Mouse (Mus musculus): ENCODE measurements around the gene Clcnkb. TPM values are rescaled to one million over a fixed set of nuclear protein-coding genes. Genes with fewer than 3 reads are reported as not detected.

The Clcnkb gene
- polyA plus RNA-seq, 1 experiment from 2014 or later = not detected

GRCm38 (mm10) chr4:141454581-141455350 is 39.0 kb upstream of the Clcnkb start:
- 64% methylated on average over 14 of the region's 14 CpGs for WGBS
- H3K9ac ChIP-seq = no peak overlapping the region
- peaks cover 32% of the 10 kb centered on the region for H3K4me1 ChIP-seq
- H3K4me2 ChIP-seq (replicated peaks) = no peak overlapping the region
- ATAC-seq (ENCODE audit: insufficient number of reproducible peaks, low FRiP score, low TSS enrichment, low read depth) = no peak
- no peaks in the 10 kb centered on the region for H3K9me3 ChIP-seq (replicated peaks)
- H3K36me3 ChIP-seq = peaks cover 30% of the 10 kb centered on the region
- no peak overlapping the region for H3K4me3 ChIP-seq (replicated peaks)
- peak overlapping the region; percentile 58 for H3K27ac ChIP-seq (replicated peaks)
- no peaks in the 10 kb centered on the region for H3K27me3 ChIP-seq

GRCm38 (mm10) chr4:141451916-141452450 is 36.2 kb upstream of the Clcnkb start:
- WGBS = 89% methylated on average over 9 of the region's 9 CpGs
- peaks cover 17% of the 10 kb centered on the region; the same call in 1 of the 2 replicates for H3K4me1 ChIP-seq
- H3K36me3 ChIP-seq = peaks cover 58% of the 10 kb centered on the region
- no peaks in the 10 kb centered on the region for H3K9me3 ChIP-seq (replicated peaks)
- no peak for ATAC-seq (ENCODE audit: insufficient number of reproducible peaks, low FRiP score, low TSS enrichment, low read depth)
- H3K27ac ChIP-seq (replicated peaks) = no peak overlapping the region
- no peak overlapping the region for H3K4me2 ChIP-seq (replicated peaks)
- H3K27me3 ChIP-seq = no peaks in the 10 kb centered on the region
- H3K4me3 ChIP-seq (replicated peaks) = no peak overlapping the region
- no peak overlapping the region for H3K9ac ChIP-seq

- ATAC-seq (ENCODE audit: insufficient number of reproducible peaks, low FRiP score, low TSS enrichment, low read depth) = no peak
- no peak overlapping the region for H3K4me2 ChIP-seq (replicated peaks)
- H3K36me3 ChIP-seq = peaks cover 59% of the 10 kb centered on the region
- no peaks in the 10 kb centered on the region for H3K9me3 ChIP-seq (replicated peaks)
- WGBS = 77% methylated on average over 2 of the region's 2 CpGs
- H3K4me1 ChIP-seq = peaks cover 25% of the 10 kb centered on the region
- H3K27me3 ChIP-seq = no peaks in the 10 kb centered on the region
- no peak overlapping the region for H3K9ac ChIP-seq
- no peak overlapping the region for H3K27ac ChIP-seq (replicated peaks)
- no peak overlapping the region for H3K4me3 ChIP-seq (replicated peaks)
Measured at GRCm38 (mm10) chr4:141451251-141451650, 35.4 kb upstream of the Clcnkb start.

GRCm38 (mm10) chr4:141446211-141446610 is 30.4 kb upstream of the Clcnkb start:
- no peak for ATAC-seq (ENCODE audit: insufficient number of reproducible peaks, low FRiP score, low TSS enrichment, low read depth)
- H3K9ac ChIP-seq = no peak overlapping the region
- 61% methylated on average over 7 of the region's 7 CpGs for whole genome bisulfite sequencing
- H3K4me1 ChIP-seq = peaks cover 20% of the 10 kb centered on the region
- peak overlapping the region; percentile 85; the same call in 1 of the 2 replicates for H3K4me2 ChIP-seq (replicated peaks)
- H3K4me3 ChIP-seq (replicated peaks) = no peak overlapping the region; the same call in 1 of the 2 replicates
- H3K9me3 ChIP-seq (replicated peaks) = no peaks in the 10 kb centered on the region
- no peaks in the 10 kb centered on the region for H3K27me3 ChIP-seq
- H3K36me3 ChIP-seq = peaks cover 35% of the 10 kb centered on the region
- no peak overlapping the region for H3K27ac ChIP-seq (replicated peaks)

GRCm38 (mm10) chr4:141445328-141445720 is 29.5 kb upstream of the Clcnkb start:
- 9% methylated on average over 14 of the region's 14 CpGs for WGBS
- no peak for ATAC-seq (ENCODE audit: insufficient number of reproducible peaks, low FRiP score, low TSS enrichment, low read depth)
- Histone ChIP-seq H3K4me3 (replicated peaks) (peak overlapping the region; percentile 100), H3K27ac (replicated peaks) (no peak overlapping the region), H3K9ac (peak overlapping the region; percentile 96), H3K36me3 (peaks cover 34% of the 10 kb centered on the region), H3K27me3 (no peaks in the 10 kb centered on the region), H3K9me3 (replicated peaks) (no peaks in the 10 kb centered on the region), H3K4me1 (peaks cover 20% of the 10 kb centered on the region), H3K4me2 (replicated peaks) (peak overlapping the region; percentile 85)

- ATAC-seq (ENCODE audit: insufficient number of reproducible peaks, low FRiP score, low TSS enrichment, low read depth) = peak; percentile 88
- H3K36me3 ChIP-seq = peaks cover 28% of the 10 kb centered on the region
Measured at GRCm38 (mm10) chr4:141444451-141445327, 28.9 kb upstream of the Clcnkb start, which contains the start of gene Zbtb17. Zbtb17 (plus strand) TSS chr4:141444654.

GRCm38 (mm10) chr4:141443641-141444429 is 28.0 kb upstream of the Clcnkb start:
- peak overlapping the region; percentile 48; the same call in 1 of the 2 replicates for H3K27ac ChIP-seq (replicated peaks)
- 50% methylated on average over 11 of the region's 11 CpGs for WGBS
- H3K9ac ChIP-seq = peak overlapping the region; percentile 96

More at GRCm38 (mm10) chr4:141444451-141445327, 28.9 kb upstream of the Clcnkb start, which contains the start of gene Zbtb17:
- H3K9me3 ChIP-seq (replicated peaks) = no peaks in the 10 kb centered on the region
- WGBS = under 1% methylated on average over 76 of the region's 102 CpGs
- H3K4me2 ChIP-seq (replicated peaks) = peak within 1 kb of the TSS; percentile 85
- H3K9ac ChIP-seq = peak within 1 kb of the TSS; percentile 96
- no peaks in the 10 kb centered on the region for H3K27me3 ChIP-seq
- peak within 1 kb of the TSS; percentile 66 for H3K27ac ChIP-seq (replicated peaks)
- peak within 1 kb of the TSS; percentile 100 for H3K4me3 ChIP-seq (replicated peaks)
- peaks cover 20% of the 10 kb centered on the region for H3K4me1 ChIP-seq

GRCm38 (mm10) chr4:141440877-141441276 is 25.1 kb upstream of the Clcnkb start:
- no peak for ATAC-seq (ENCODE audit: insufficient number of reproducible peaks, low FRiP score, low TSS enrichment, low read depth)
- H3K27me3 ChIP-seq = no peaks in the 10 kb centered on the region
- H3K9ac ChIP-seq = no peak overlapping the region
- H3K27ac ChIP-seq (replicated peaks) = no peak overlapping the region
- no peaks in the 10 kb centered on the region for H3K36me3 ChIP-seq
- H3K4me1 ChIP-seq = peaks cover 8% of the 10 kb centered on the region
- no peak overlapping the region for H3K4me3 ChIP-seq (replicated peaks)
- H3K9me3 ChIP-seq (replicated peaks) = no peaks in the 10 kb centered on the region
- H3K4me2 ChIP-seq (replicated peaks) = no peak overlapping the region

More at GRCm38 (mm10) chr4:141443641-141444429, 28.0 kb upstream of the Clcnkb start:
- no peak for ATAC-seq (ENCODE audit: insufficient number of reproducible peaks, low FRiP score, low TSS enrichment, low read depth)
- Histone ChIP-seq H3K27me3 (no peaks in the 10 kb centered on the region), H3K4me1 (peaks cover 20% of the 10 kb centered on the region), H3K9me3 (replicated peaks) (no peaks in the 10 kb centered on the region), H3K4me3 (replicated peaks) (peak overlapping the region; percentile 100), H3K36me3 (peaks cover 20% of the 10 kb centered on the region), H3K4me2 (replicated peaks) (peak overlapping the region; percentile 85)

GRCm38 (mm10) chr4:141439083-141439803 is 23.4 kb upstream of the Clcnkb start:
- no peak overlapping the region for H3K27ac ChIP-seq (replicated peaks)
- ATAC-seq (ENCODE audit: insufficient number of reproducible peaks, low FRiP score, low TSS enrichment, low read depth) = no peak

GRCm38 (mm10) chr4:141435974-141436373 is 20.2 kb upstream of the Clcnkb start, which contains the start of gene Srarp:
Srarp (minus strand) TSS chr4:141436105.
- 67% methylated on average over 1 of the region's 1 CpGs for WGBS

More at GRCm38 (mm10) chr4:141439083-141439803, 23.4 kb upstream of the Clcnkb start:
- Histone ChIP-seq H3K4me3 (replicated peaks) (no peak overlapping the region), H3K9ac (no peak overlapping the region), H3K27me3 (no peaks in the 10 kb centered on the region), H3K4me2 (replicated peaks) (no peak overlapping the region), H3K36me3 (no peaks in the 10 kb centered on the region), H3K4me1 (no peaks in the 10 kb centered on the region), H3K9me3 (replicated peaks) (no peaks in the 10 kb centered on the region)
- WGBS = 71% methylated on average over 12 of the region's 12 CpGs

More at GRCm38 (mm10) chr4:141435974-141436373, 20.2 kb upstream of the Clcnkb start, which contains the start of gene Srarp:
- no peaks in the 10 kb centered on the region for H3K9me3 ChIP-seq (replicated peaks)
- H3K27me3 ChIP-seq = no peaks in the 10 kb centered on the region
- no peak for ATAC-seq (ENCODE audit: insufficient number of reproducible peaks, low FRiP score, low TSS enrichment, low read depth)
- no peak within 1 kb of the TSS for H3K27ac ChIP-seq (replicated peaks)
- no peak within 1 kb of the TSS for H3K4me2 ChIP-seq (replicated peaks)
- H3K9ac ChIP-seq = no peak within 1 kb of the TSS
- no peaks in the 10 kb centered on the region for H3K36me3 ChIP-seq
- peaks cover 4% of the 10 kb centered on the region; the same call in 1 of the 2 replicates for H3K4me1 ChIP-seq
- H3K4me3 ChIP-seq (replicated peaks) = no peak within 1 kb of the TSS
